Mouse (Mus musculus) MEL (cell line): Measurements from ENCODE around the gene Kctd10. TPM values are rescaled to one million over a fixed set of nuclear protein-coding genes. Genes with fewer than 3 reads are reported as not detected.

Source experiments
- DNase-seq: peaks from one replicate; pipeline ENCODE4 v3.0.0; 2011; ENCODE audit warnings: low read depth, low spot score
- H3K27ac ChIP-seq: 2 replicates; pipeline ENCODE4 v1.5.1; 2012; ENCODE audit warnings: low read depth, mild to moderate bottlenecking, control low read depth, low read length, moderate library complexity; ENCODE audit not compliant: control insufficient read depth
- H3K27me3 ChIP-seq, 2 experiments: fragments of 150-350 bp in 1 of 2; sonication (generic) in 1 of 2; 2 replicates each; pipeline ENCODE4 v1.6.1; 2012; ENCODE audit warnings: low read length in 2 of 2, mild to moderate bottlenecking in 2 of 2, improper control_type of control experiment in 1 of 2, moderate library complexity in 1 of 2; ENCODE audit not compliant: insufficient read depth in 2 of 2, control insufficient read depth in 1 of 2
- H3K36me3 ChIP-seq, 2 experiments: 2 replicates each; pipeline ENCODE4 v1.6.1; 2012 to 2014; ENCODE audit warnings: low read length in 2 of 2, improper control_type of control experiment in 1 of 2, inconsistent platforms in 1 of 2, mild to moderate bottlenecking in 1 of 2; ENCODE audit not compliant: insufficient read depth in 2 of 2, control insufficient read depth in 1 of 2
- H3K4me1 ChIP-seq, 2 experiments: fragments of 150-350 bp in 1 of 2; sonication (generic) in 1 of 2; 2 replicates each; pipeline ENCODE4 v1.6.1; 2012; ENCODE audit warnings: low read length in 2 of 2, improper control_type of control experiment in 1 of 2, mild to moderate bottlenecking in 1 of 2; ENCODE audit not compliant: insufficient read depth in 2 of 2, control insufficient read depth in 1 of 2
- H3K4me3 ChIP-seq, 2 experiments: fragments of 150-350 bp in 1 of 2; sonication (generic) in 1 of 2; 2 replicates each; pipeline ENCODE4 v1.5.1; 2012; ENCODE audit warnings: low read depth in 2 of 2, low read length in 2 of 2, mild to moderate bottlenecking in 2 of 2, moderate library complexity in 2 of 2, control low read depth in 1 of 2, improper control_type of control experiment in 1 of 2; ENCODE audit not compliant: control insufficient read depth in 1 of 2, insufficient read depth in 1 of 2
- H3K79me2 ChIP-seq: 2 replicates; pipeline ENCODE4 v1.6.1; 2012; ENCODE audit warnings: mild to moderate bottlenecking, low read length, moderate library complexity; ENCODE audit not compliant: control insufficient read depth, poor library complexity, insufficient read depth
- H3K9ac ChIP-seq: 2 replicates; pipeline ENCODE4 v1.6.1; 2012; ENCODE audit warnings: low read depth, mild to moderate bottlenecking, control low read depth, low read length, moderate library complexity; ENCODE audit not compliant: control insufficient read depth, poor library complexity, severe bottlenecking
- H3K9me3 ChIP-seq: fragments of 150-350 bp; sonication (generic); replicated peaks from 2 replicates; pipeline ENCODE4 v1.6.1; 2012; ENCODE audit warnings: mild to moderate bottlenecking, low read length, improper control_type of control experiment, moderate library complexity; ENCODE audit not compliant: insufficient read depth
- BHLHE40 ChIP-seq: IDR thresholded peaks from 2 replicates; pipeline ENCODE4 v1.6.1; 2012; ENCODE audit warnings: low read depth, mild to moderate bottlenecking, inconsistent platforms, low read length, improper control_type of control experiment, borderline replicate concordance
- CHD1 ChIP-seq: IDR thresholded peaks from 2 replicates; pipeline ENCODE4 v1.6.1; 2012; ENCODE audit warnings: low read depth, mild to moderate bottlenecking, inconsistent platforms, low read length, improper control_type of control experiment
- CHD2 ChIP-seq: IDR thresholded peaks from 2 replicates; pipeline ENCODE4 v1.6.1; 2011; ENCODE audit warnings: low read length, improper control_type of control experiment
- ELF1 ChIP-seq: IDR thresholded peaks from 2 replicates; pipeline ENCODE4 v1.6.1; 2014; ENCODE audit warnings: low read depth, mild to moderate bottlenecking, inconsistent platforms, low read length, improper control_type of control experiment, moderate library complexity
- EP300 ChIP-seq, 2 experiments: IDR thresholded peaks; 2 replicates each; pipeline ENCODE4 v1.6.1; 2011; ENCODE audit warnings: improper control_type of control experiment in 2 of 2, low read length in 2 of 2, low read depth in 1 of 2, mild to moderate bottlenecking in 1 of 2
- ETS1 ChIP-seq: IDR thresholded peaks from 2 replicates; pipeline ENCODE4 v1.6.1; 2012; ENCODE audit warnings: low read depth, mild to moderate bottlenecking, inconsistent platforms, low read length, improper control_type of control experiment, moderate library complexity
- KAT2A ChIP-seq: conservative IDR thresholded peaks from 2 replicates; pipeline ENCODE4 v1.6.1; 2012; ENCODE audit warnings: low read depth, low read length, improper control_type of control experiment, inconsistent platforms
- MAFK ChIP-seq: IDR thresholded peaks from 2 replicates; pipeline ENCODE4 v1.6.1; 2011; ENCODE audit warnings: low read depth, mild to moderate bottlenecking, low read length, improper control_type of control experiment, borderline replicate concordance
- MAZ ChIP-seq: IDR thresholded peaks from 2 replicates; pipeline ENCODE4 v1.6.1; 2012; ENCODE audit warnings: low read depth, mild to moderate bottlenecking, inconsistent platforms, low read length, improper control_type of control experiment
- MXI1 ChIP-seq: IDR thresholded peaks from 2 replicates; pipeline ENCODE4 v1.6.1; 2011; ENCODE audit warnings: mild to moderate bottlenecking, low read depth, low read length, improper control_type of control experiment
- MYC ChIP-seq: IDR thresholded peaks from 2 replicates; pipeline ENCODE4 v1.6.1; 2011; ENCODE audit warnings: low read depth, mild to moderate bottlenecking, low read length, improper control_type of control experiment, moderate library complexity
- NRF1 ChIP-seq: IDR thresholded peaks from 2 replicates; pipeline ENCODE4 v1.6.1; 2014; ENCODE audit warnings: low read depth, mild to moderate bottlenecking, inconsistent platforms, low read length, improper control_type of control experiment, moderate library complexity; ENCODE audit not compliant: poor library complexity, insufficient read depth, severe bottlenecking
- POLR2A ChIP-seq, 2 experiments: IDR thresholded peaks; 2 replicates each; pipeline ENCODE4 v1.6.1; 2011 to 2012; ENCODE audit warnings: low read length in 2 of 2, mild to moderate bottlenecking in 2 of 2, control low read depth in 1 of 2, improper control_type of control experiment in 1 of 2, low read depth in 1 of 2, moderate library complexity in 1 of 2; ENCODE audit not compliant: control insufficient read depth in 1 of 2, insufficient read depth in 1 of 2, poor library complexity in 1 of 2
- RCOR1 ChIP-seq: IDR thresholded peaks from 2 replicates; pipeline ENCODE4 v1.6.1; 2012; ENCODE audit warnings: low read depth, mild to moderate bottlenecking, inconsistent platforms, low read length, improper control_type of control experiment
- SMC3 ChIP-seq: IDR thresholded peaks from 2 replicates; pipeline ENCODE4 v1.6.1; 2011; ENCODE audit warnings: low read depth, low read length, improper control_type of control experiment
- TBP ChIP-seq: IDR thresholded peaks from 2 replicates; pipeline ENCODE4 v1.8.0; 2011; ENCODE audit warnings: low read depth, low read length, improper control_type of control experiment
- UBTF ChIP-seq: IDR thresholded peaks from 2 replicates; pipeline ENCODE4 v1.6.1; 2012; ENCODE audit warnings: low read depth, mild to moderate bottlenecking, inconsistent platforms, low read length, improper control_type of control experiment, moderate library complexity, borderline replicate concordance; ENCODE audit not compliant: insufficient read depth
- ZC3H11A ChIP-seq: IDR thresholded peaks from 2 replicates; pipeline ENCODE4 v1.6.1; 2012; ENCODE audit warnings: low read depth, mild to moderate bottlenecking, inconsistent platforms, low read length, improper control_type of control experiment
- ZKSCAN1 ChIP-seq: IDR thresholded peaks from 2 replicates; pipeline ENCODE4 v1.6.1; 2012; ENCODE audit warnings: low read depth, mild to moderate bottlenecking, inconsistent platforms, low read length, improper control_type of control experiment, moderate library complexity
- ZMIZ1 ChIP-seq: IDR thresholded peaks from 2 replicates; pipeline ENCODE4 v1.6.1; 2012; ENCODE audit warnings: low read depth, mild to moderate bottlenecking, inconsistent platforms, low read length, improper control_type of control experiment, moderate library complexity
- ZNF384 ChIP-seq: IDR thresholded peaks from 2 replicates; pipeline ENCODE4 v1.6.1; 2012; ENCODE audit warnings: low read depth, mild to moderate bottlenecking, inconsistent platforms, low read length, improper control_type of control experiment
- polyA plus RNA-seq, 2 experiments: library from polyadenylated mRNA; stranded (reverse) in 1 of 2; unstranded in 1 of 2; fragments of >175 nt in 1 of 2; fragments of >200 nt in 1 of 2; gene quantifications; 2 replicates each; pipeline versions ENCODE4 v1.2.1 to v1.2.4; 2012; ENCODE audit warnings: low replicate concordance in 2 of 2, low read depth in 1 of 2; ENCODE audit not compliant: insufficient read length in 2 of 2, insufficient read depth in 1 of 2, missing spikeins in 1 of 2
- total RNA-seq: library from RNA; depleted of rRNA; stranded (reverse); fragments of 300-350 nt; gene quantifications from 2 replicates; pipeline ENCODE4 v1.2.3, GENCODE M21; 2012

Gene Kctd10
- total and polyA plus RNA-seq, 3 experiments = 42.2 to 47.8 TPM; not detected in 1

GRCm38 (mm10) chr5:114429781-114430180, 49.5 kb upstream of the Kctd10 start:
- H3K79me2 ChIP-seq = no peaks in the 10 kb centered on the region
- H3K9ac ChIP-seq = no peak overlapping the region
- H3K4me1 ChIP-seq = no peaks in the 10 kb centered on the region
- DNase-seq = no peak
- no peak overlapping the region for H3K4me3 ChIP-seq
- TF ChIP-seq EP300 (IDR thresholded peaks at IDR 0.05; ENCODE audit: low read depth in 1 of 2, low read length in 2 of 2) (no peak), UBTF (no peak), RCOR1 (no peak), MAZ (no peak), ZKSCAN1 (no peak), CHD1 (no peak)
- H3K27me3 ChIP-seq = no peaks in the 10 kb centered on the region
- no peaks in the 10 kb centered on the region for H3K36me3 ChIP-seq
- no peaks in the 10 kb centered on the region for H3K9me3 ChIP-seq
- no peak overlapping the region for H3K27ac ChIP-seq

GRCm38 (mm10) chr5:114428621-114429020, 48.3 kb upstream of the Kctd10 start:
- DNase-seq = no peak
- no peak overlapping the region for H3K27ac ChIP-seq
- H3K27me3 ChIP-seq = no peaks in the 10 kb centered on the region
- no peaks in the 10 kb centered on the region for H3K4me1 ChIP-seq
- no peaks in the 10 kb centered on the region for H3K79me2 ChIP-seq
- no peak overlapping the region for H3K9ac ChIP-seq
- H3K36me3 ChIP-seq = no peaks in the 10 kb centered on the region
- no peak for TF ChIP-seq RCOR1
- no peak for TF ChIP-seq MXI1
- TF ChIP-seq ELF1 = no peak
- TF ChIP-seq CHD2 = no peak
- no peak for TF ChIP-seq POLR2A (IDR thresholded peaks at IDR 0.05; ENCODE audit: control insufficient read depth in 1 of 2, insufficient read depth in 1 of 2, low read depth in 1 of 2, low read length in 2 of 2, poor library complexity in 1 of 2)
- no peak for TF ChIP-seq MYC
- TF ChIP-seq TBP = no peak
- H3K4me3 ChIP-seq = no peak overlapping the region
- H3K9me3 ChIP-seq = no peaks in the 10 kb centered on the region

- H3K9me3 ChIP-seq = no peaks in the 10 kb centered on the region
- no peak overlapping the region for H3K27ac ChIP-seq
- H3K9ac ChIP-seq = no peak overlapping the region
- no peaks in the 10 kb centered on the region for H3K27me3 ChIP-seq
- no peaks in the 10 kb centered on the region for H3K36me3 ChIP-seq
- DNase-seq = no peak
- TF ChIP-seq ZMIZ1 (no peak), ETS1 (no peak), ZNF384 (no peak), KAT2A (no peak), SMC3 (no peak), ZKSCAN1 (no peak), NRF1 (no peak), MAFK (no peak), BHLHE40 (no peak), CHD2 (no peak), MXI1 (no peak), ZC3H11A (no peak)
- H3K4me1 ChIP-seq = no peaks in the 10 kb centered on the region
- H3K4me3 ChIP-seq = no peak overlapping the region
- no peaks in the 10 kb centered on the region for H3K79me2 ChIP-seq
Observed at GRCm38 (mm10) chr5:114426732-114427131, 46.4 kb upstream of the Kctd10 start.
